Mouse (Mus musculus) heart, embryonic 16.5 days (tissue): Measurements from ENCODE around the gene Hist1h2ah. TPM values are rescaled to one million over a fixed set of nuclear protein-coding genes. Genes with fewer than 3 reads are reported as not detected.
A peak's percentile ranks its signal among the peaks of the same experiment; 100 is the strongest.

Experiments
- ATAC-seq: fragments of 200-750 bp; cut with Nextera tagmentation; replicated peaks from 2 replicates; pipeline ENCODE4 v1.8.0; 2017; ENCODE audit warnings: moderate number of reproducible peaks; ENCODE audit not compliant: insufficient read depth, low FRiP score; ENCODE audit errors: extremely low read depth
- H3K27ac ChIP-seq: fragments of 300-500 bp; sonication (generic); 2 replicates; pipeline ENCODE4 v1.5.1; 2014; ENCODE audit warnings: mild to moderate bottlenecking, low read length, control low read depth, moderate library complexity
- H3K27me3 ChIP-seq: fragments of 300-500 bp; sonication (generic); 2 replicates; pipeline ENCODE4 v1.6.1; 2014; ENCODE audit warnings: low read length, mixed read lengths; ENCODE audit not compliant: control insufficient read depth, insufficient read depth
- H3K36me3 ChIP-seq: fragments of 300-500 bp; sonication (generic); 2 replicates; pipeline ENCODE4 v1.6.1; 2014; ENCODE audit not compliant: control insufficient read depth, insufficient read depth
- H3K4me1 ChIP-seq: fragments of 300-500 bp; sonication (generic); 2 replicates; pipeline ENCODE4 v1.6.1; 2014; ENCODE audit warnings: low read length, mixed read lengths; ENCODE audit not compliant: control insufficient read depth, insufficient read depth
- H3K4me2 ChIP-seq: fragments of 300-500 bp; sonication (generic); 2 replicates; pipeline ENCODE4 v1.6.1; 2014; ENCODE audit warnings: low read depth, mild to moderate bottlenecking, control low read depth, low read length
- H3K4me3 ChIP-seq: fragments of 300-500 bp; sonication (generic); 2 replicates; pipeline ENCODE4 v1.5.1; 2014; ENCODE audit warnings: mild to moderate bottlenecking, control low read depth, low read length
- H3K9ac ChIP-seq: fragments of 300-500 bp; sonication (generic); 2 replicates; pipeline ENCODE4 v1.6.1; 2014; ENCODE audit warnings: low read length, control low read depth
- H3K9me3 ChIP-seq: fragments of 300-500 bp; sonication (generic); replicated peaks from 2 replicates; pipeline ENCODE4 v1.6.1; 2016; ENCODE audit warnings: low read length; ENCODE audit not compliant: control insufficient read depth
- WGBS: fragments of 180-500 bp; shearing (Covaris S2); extraction: QIAGEN DNeasy Blood & Tissue Kit; methylation state at CpG from one replicate; pipeline ENCODE4 v1.1.7; 2014; 5-methylcytosine and 5-hydroxymethylcytosine counted together
- polyA plus RNA-seq: library from polyadenylated mRNA; unstranded; fragments of >200 nt; fragmentation: Nextera tagmentation; extraction: Ambion mirVana; gene quantifications from 2 replicates; pipeline ENCODE4 v1.2.1, GENCODE M21; 2015

The Hist1h2ah gene
- polyA plus RNA-seq, 1 experiment from 2014 or later = 5.3 TPM

DNA sequence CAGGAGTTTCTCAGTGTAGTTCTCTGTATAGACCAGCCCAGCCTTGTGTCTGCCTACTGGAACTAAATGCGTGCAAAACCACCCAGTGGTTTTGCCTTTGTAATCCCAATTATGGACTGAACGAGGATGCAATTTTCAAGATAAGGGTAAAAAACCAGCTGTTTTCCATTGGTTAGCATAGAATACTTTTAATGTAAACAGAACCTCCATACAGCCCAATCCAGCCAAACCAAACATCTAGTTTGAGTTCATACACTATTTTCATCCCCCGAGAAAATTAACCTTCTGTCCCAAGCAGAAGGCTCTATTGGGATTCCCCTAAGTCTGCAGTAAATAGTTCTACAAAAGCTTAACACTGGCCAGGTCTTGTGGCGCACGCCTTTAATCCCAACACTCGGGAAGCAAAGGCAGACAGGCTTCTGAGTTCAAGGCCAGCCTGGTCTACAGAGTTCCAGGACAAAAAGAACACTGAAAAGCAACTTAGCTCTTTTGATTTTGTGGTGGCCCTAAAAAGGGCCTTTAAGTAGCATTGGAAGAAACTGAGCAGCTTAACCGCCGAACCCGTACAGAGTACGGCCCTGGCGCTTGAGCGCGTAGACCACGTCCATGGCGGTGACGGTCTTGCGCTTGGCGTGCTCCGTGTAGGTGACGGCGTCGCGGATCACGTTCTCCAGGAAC, 5.2 kb upstream of the Hist1h2ah start:
- peaks cover 28% of the 10 kb centered on the region for H3K4me1 ChIP-seq
- ATAC-seq = peak; percentile 1; the same call in 1 of the 2 replicates
- H3K9ac ChIP-seq = peak overlapping the region; percentile 43
- peak overlapping the region; percentile 62 for H3K4me2 ChIP-seq
- H3K9me3 ChIP-seq = no peaks in the 10 kb centered on the region
- H3K36me3 ChIP-seq = no peaks in the 10 kb centered on the region
- H3K4me3 ChIP-seq = peak overlapping the region; percentile 55
- under 1% methylated on average over 19 of the region's 24 CpGs for WGBS
- peak overlapping the region; percentile 81 for H3K27ac ChIP-seq
- H3K27me3 ChIP-seq = no peaks in the 10 kb centered on the region

GRCm38 (mm10) chr13:22039951-22040463, 4.6 kb upstream of the Hist1h2ah start:
- Histone ChIP-seq H3K27me3 (no peaks in the 10 kb centered on the region), H3K36me3 (no peaks in the 10 kb centered on the region), H3K4me1 (peaks cover 28% of the 10 kb centered on the region), H3K9me3 (no peaks in the 10 kb centered on the region), H3K9ac (peak overlapping the region; percentile 18; the same call in 1 of the 2 replicates), H3K4me3 (peak overlapping the region; percentile 55), H3K27ac (peak overlapping the region; percentile 81), H3K4me2 (peak overlapping the region; percentile 62)
- ATAC-seq = no peak
- WGBS = 11% methylated on average over 2 of the region's 2 CpGs

- Histone ChIP-seq H3K36me3 (no peaks in the 10 kb centered on the region), H3K4me1 (peaks cover 31% of the 10 kb centered on the region), H3K27ac (no peak overlapping the region), H3K27me3 (no peaks in the 10 kb centered on the region), H3K9ac (no peak overlapping the region), H3K4me2 (peak overlapping the region; percentile 62; the same call in 1 of the 2 replicates), H3K9me3 (no peaks in the 10 kb centered on the region), H3K4me3 (no peak overlapping the region)
- 73% methylated on average over 5 of the region's 5 CpGs for WGBS
- no peak for ATAC-seq
These were observed 4.0 kb upstream of the Hist1h2ah start for GRCm38 (mm10) chr13:22039364-22039763.

- Histone ChIP-seq H3K36me3 (no peaks in the 10 kb centered on the region), H3K27ac (no peak overlapping the region), H3K27me3 (no peaks in the 10 kb centered on the region), H3K4me3 (no peak overlapping the region), H3K9ac (no peak overlapping the region), H3K4me2 (no peak overlapping the region), H3K9me3 (no peaks in the 10 kb centered on the region), H3K4me1 (peaks cover 25% of the 10 kb centered on the region)
- ATAC-seq = no peak
- 72% methylated on average over 2 of the region's 2 CpGs for WGBS
These were observed 2.0 kb upstream of the Hist1h2ah start for GRCm38 (mm10) chr13:22037415-22037814.

GRCm38 (mm10) chr13:22036986-22037385, 1.6 kb upstream of the Hist1h2ah start:
- no peaks in the 10 kb centered on the region for H3K9me3 ChIP-seq
- no peak for ATAC-seq
- peak overlapping the region; percentile 38; the same call in 1 of the 2 replicates for H3K4me3 ChIP-seq
- H3K27me3 ChIP-seq = no peaks in the 10 kb centered on the region
- WGBS = 70% methylated on average over 3 of the region's 3 CpGs
- H3K27ac ChIP-seq = peak overlapping the region; percentile 48
- peaks cover 21% of the 10 kb centered on the region for H3K4me1 ChIP-seq
- H3K36me3 ChIP-seq = no peaks in the 10 kb centered on the region
- peak overlapping the region; percentile 58 for H3K4me2 ChIP-seq
- H3K9ac ChIP-seq = peak overlapping the region; percentile 43

DNA sequence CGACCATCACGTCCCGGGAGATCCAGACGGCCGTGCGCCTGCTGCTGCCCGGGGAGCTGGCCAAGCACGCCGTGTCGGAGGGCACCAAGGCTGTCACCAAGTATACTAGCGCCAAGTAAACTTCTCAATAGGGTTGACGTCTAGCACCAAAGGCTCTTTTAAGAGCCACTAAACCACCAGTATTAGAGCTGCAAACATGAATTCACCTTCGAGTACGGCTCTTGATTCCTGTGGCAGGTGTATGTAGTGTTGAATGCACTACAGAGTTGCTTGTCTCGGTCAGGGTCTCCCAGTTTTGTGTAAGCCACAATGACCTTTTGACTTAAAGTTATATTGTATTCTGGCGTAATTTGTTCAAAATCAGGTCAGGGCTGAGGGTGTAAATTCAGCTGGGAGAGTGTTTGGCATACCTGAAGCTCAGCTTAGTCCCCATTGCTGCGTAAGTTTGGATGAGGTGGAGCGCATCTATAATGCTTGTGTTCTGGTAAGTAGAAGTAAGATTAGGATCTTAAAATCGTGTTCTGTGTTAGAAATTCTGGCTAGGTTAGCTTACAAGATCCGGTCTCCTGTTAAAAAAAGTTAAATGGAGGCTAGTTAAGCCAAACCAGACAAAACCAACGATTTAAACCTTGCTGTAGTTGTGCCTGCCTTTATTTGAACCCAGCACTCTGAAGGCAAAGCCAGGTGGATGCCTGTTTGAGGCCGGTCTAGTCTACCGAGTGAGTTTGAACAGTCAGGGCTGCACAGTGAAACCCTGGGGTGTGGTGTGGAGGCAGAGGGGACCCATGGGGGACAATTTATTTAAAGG, 985 bp upstream of the Hist1h2ah start:
- no peaks in the 10 kb centered on the region for H3K9me3 ChIP-seq
- WGBS = 4% methylated on average over 17 of the region's 23 CpGs
- H3K36me3 ChIP-seq = no peaks in the 10 kb centered on the region
- ATAC-seq = peak; percentile 16
- peak overlapping the region; percentile 48 for H3K27ac ChIP-seq
- peaks cover 19% of the 10 kb centered on the region for H3K4me1 ChIP-seq
- H3K4me3 ChIP-seq = peak overlapping the region; percentile 38
- peak overlapping the region; percentile 43 for H3K9ac ChIP-seq
- no peaks in the 10 kb centered on the region for H3K27me3 ChIP-seq
- peak overlapping the region; percentile 58 for H3K4me2 ChIP-seq

GRCm38 (mm10) chr13:22034443-22035266, 713 bp downstream of the Hist1h2ah start:
- peak overlapping the region; percentile 66 for H3K4me2 ChIP-seq
- ATAC-seq = no peak
- peak overlapping the region; percentile 75 for H3K9ac ChIP-seq
- H3K36me3 ChIP-seq = no peaks in the 10 kb centered on the region
- no peaks in the 10 kb centered on the region for H3K9me3 ChIP-seq
- under 1% methylated on average over 13 of the region's 14 CpGs for WGBS
- H3K27me3 ChIP-seq = no peaks in the 10 kb centered on the region
- H3K4me3 ChIP-seq = peak overlapping the region; percentile 51
- peaks cover 11% of the 10 kb centered on the region for H3K4me1 ChIP-seq
- H3K27ac ChIP-seq = peak overlapping the region; percentile 79

GRCm38 (mm10) chr13:22033741-22034442, 1.5 kb downstream of the Hist1h2ah start:
- 44% methylated on average over 5 of the region's 5 CpGs for WGBS
- Histone ChIP-seq H3K27ac (0 out of 2 replicates have a peak overlapping the region, but pooled peaks have one; percentile 31), H3K4me1 (peaks cover 11% of the 10 kb centered on the region), H3K9ac (peak overlapping the region; percentile 75), H3K9me3 (no peaks in the 10 kb centered on the region), H3K4me3 (peak overlapping the region; percentile 51), H3K36me3 (no peaks in the 10 kb centered on the region), H3K27me3 (no peaks in the 10 kb centered on the region), H3K4me2 (peak overlapping the region; percentile 66)
- ATAC-seq = no peak
